Mouse (Mus musculus): ENCODE data around the gene Poc1a.

The Poc1a gene

DNA sequence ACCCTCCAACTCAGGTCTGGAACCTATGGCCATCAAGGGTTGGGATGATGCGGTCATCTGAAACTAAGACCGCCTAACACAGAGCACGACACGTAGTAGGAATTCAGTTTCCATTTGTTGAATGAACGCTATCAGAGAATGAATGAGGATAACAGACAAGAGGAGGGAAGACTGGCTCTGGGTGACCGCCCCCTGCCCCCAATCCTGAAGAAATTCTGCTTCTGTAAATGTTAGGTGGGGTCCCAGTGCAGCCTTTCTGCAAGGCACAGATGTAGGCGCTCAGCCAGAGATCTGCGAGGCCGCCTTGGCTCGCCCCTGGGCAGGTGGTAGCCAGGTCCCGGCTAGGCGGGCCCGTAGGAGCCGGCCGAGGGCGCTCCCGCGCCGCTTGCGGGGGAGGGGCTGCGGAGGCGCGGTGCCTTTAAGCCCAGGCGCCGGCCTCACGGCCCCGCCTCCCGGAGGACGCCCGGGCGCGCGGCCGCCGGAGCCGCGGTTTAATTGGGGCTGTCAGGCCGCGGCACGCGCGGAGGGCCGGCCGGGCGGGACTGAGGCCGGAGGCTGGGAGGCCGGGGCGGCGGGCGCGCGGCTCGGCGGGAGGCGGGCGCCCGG, 87.4 kb downstream of the Poc1a start, which contains the start of gene Dusp7:
Gene Dusp7, plus strand, starts transcription at position 521 of the 606 bp plus-strand sequence.
- no peak for DNase-seq (ENCODE audit: low read depth)

DNA sequence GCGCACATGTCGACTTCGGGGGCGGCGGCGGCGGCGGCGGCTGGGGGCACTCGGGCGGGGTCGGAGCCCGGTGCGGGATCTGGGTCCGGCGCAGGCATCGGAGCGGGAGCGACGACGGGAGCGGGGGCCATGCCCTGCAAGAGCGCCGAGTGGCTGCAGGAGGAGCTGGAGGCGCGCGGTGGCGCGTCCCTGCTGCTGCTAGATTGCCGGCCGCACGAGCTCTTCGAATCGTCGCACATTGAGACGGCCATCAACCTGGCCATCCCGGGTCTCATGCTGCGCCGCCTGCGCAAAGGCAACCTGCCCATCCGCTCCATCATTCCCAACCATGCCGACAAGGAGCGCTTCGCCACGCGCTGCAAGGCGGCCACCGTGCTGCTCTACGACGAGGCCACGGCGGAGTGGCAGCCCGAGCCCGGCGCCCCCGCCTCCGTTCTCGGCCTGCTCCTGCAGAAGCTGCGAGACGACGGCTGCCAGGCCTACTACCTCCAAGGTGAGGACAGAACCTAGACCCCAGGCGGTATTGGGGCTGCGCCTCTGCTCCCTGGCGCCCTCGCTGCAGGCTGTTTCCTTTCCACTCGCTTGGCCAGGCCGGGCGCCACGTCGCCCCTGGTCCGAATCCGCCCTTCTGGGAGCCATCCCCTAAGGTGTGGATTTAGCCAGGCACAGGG, 88.1 kb downstream of the Poc1a start:
- no peak for DNase-seq (ENCODE audit: low read depth)

- DNase-seq (ENCODE audit: low read depth): no peak
Observed at GRCm38 (mm10) chr9:106369801-106370485, 89.1 kb downstream of the Poc1a start.

DNA sequence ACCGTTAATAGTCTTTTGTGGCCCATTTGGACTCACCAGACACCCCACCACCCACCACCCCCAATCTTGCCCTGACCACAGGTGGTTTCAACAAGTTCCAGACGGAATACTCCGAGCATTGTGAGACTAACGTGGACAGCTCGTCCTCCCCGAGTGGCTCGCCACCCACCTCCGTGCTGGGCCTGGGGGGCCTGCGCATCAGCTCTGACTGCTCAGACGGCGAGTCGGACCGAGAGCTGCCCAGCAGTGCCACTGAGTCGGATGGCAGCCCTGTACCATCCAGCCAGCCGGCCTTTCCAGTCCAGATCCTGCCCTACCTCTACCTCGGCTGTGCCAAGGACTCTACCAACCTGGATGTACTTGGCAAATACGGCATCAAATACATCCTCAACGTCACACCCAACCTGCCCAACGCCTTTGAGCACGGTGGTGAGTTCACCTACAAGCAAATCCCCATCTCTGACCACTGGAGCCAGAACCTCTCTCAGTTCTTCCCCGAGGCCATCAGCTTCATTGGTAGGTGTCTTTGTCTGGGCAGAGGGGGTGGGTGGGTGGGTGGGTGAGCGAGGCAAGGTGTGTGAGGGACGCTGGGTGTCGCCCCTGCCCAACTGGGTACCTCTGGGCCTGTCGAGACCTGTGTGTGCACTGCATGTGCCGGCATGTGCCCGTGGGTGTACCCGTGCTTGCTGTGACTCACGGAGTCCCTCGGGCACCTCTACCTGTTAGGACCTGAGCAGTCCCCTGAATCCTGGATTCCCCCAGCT, 89.9 kb downstream of the Poc1a start:
- no peak for DNase-seq (ENCODE audit: low read depth)

DNA sequence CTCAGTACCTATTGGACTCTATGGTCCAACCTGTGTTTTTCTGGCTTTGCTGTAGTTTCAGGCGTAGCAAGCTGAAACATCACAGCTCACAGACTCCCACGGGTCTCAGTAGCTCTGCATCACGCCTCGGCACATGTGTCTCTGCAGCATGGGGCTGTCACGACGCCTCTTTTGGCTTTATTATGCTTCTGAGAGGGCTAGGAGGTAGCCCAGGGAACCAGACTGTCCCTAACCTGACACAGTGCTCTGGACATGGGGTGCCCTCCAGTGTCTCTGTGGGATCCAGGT, 90.5 kb downstream of the Poc1a start:
- DNase-seq (ENCODE audit: low read depth): no peak

DNA sequence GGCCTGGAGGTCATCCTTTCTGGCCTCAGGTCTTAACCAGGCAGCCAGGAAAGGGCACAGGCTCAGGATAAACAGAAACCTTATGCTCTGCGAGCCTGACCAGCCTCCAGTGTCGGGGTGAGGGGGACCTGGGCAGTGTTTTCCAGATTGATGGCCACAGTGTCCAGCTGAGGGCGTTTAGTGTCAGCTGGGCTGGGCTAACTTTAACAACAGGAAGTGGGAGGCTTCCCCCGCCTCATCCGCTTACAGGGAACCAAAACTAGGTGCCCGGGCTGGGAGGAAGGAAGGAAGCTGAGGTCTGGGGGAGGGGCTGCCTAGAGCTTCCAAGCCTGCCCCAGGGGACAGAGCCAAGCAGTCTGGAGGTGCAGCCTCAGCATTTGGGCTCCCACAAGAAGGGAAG, 90.9 kb downstream of the Poc1a start:
- no peak for DNase-seq (ENCODE audit: low read depth)

DNA sequence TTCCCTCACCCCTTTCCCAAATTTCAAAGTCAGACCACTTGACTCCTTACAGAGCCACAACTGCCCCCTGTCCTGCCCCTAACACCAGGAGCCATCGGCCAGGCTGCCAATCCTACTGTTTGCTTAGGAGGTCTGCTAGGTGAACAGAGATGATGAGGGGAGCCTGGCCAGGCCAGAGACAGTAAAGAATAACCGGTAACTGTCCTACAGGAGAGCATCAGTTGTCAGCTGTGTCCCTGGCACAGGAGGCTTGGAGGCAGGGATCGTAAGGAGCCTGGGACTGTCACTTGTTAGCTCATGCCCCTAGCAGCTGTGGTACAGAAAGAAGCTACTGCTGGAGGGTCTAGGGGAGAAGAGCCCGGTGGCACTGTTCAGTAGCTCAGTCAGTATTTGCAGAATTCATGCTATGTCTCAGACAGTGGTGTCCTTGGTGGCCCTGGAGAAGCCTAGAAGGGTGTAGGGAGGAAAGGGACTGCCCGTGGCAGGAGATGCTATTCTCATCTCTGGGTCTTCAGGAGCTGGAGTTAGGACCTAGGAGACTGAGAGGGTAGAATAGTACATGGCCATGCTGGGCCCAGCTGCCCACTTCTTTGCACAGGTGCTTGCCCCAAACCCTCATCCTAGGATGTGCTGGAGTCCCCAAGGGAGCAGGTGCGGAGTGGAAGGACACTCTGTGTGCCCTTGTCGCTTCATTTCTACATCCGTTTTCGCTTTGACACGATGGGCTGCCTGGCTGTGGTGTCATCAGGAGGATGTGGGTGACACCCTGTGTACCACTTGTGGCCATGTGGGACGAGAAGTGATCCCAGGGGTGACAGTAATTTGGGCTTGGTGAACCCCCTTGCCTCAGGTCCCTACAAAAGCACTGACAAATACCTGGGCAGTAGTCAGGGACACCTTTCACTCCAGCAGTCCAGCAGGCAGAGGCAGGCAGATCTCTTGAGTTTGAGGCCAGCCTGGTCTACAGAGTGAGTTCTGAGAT, 91.9 kb downstream of the Poc1a start:
- no peak for DNase-seq (ENCODE audit: low read depth)

GRCm38 (mm10) chr9:106373973-106374372, 93.1 kb downstream of the Poc1a start:
- DNase-seq (ENCODE audit: low read depth): no peak

DNA sequence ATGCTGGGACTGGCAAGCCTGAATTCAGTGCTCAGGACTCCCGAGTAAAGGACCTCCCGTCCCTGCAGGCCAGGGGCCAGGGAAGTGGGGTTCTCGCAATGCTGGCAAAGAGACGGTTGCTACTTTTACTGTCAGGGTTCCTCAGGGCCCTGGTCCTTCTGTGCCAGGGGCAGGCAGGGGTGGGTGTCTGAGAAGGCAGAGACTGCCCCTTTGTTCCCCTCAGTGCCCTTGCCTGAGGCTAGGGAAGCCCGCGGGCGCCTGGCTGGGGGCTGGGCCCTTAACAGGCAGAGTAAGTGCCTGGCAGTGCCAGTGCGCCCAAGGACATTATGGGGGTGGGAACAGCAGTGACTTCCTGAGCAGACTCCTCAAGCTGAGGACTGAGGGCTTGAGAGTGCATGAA, 96.4 kb downstream of the Poc1a start:
- no peak for DNase-seq (ENCODE audit: low read depth)

- no peak for DNase-seq (ENCODE audit: low read depth)
Observed at GRCm38 (mm10) chr9:106378045-106378444, 97.2 kb downstream of the Poc1a start.

- DNase-seq (ENCODE audit: low read depth): no peak
Observed at GRCm38 (mm10) chr9:106378753-106379152, 97.9 kb downstream of the Poc1a start.

DNA sequence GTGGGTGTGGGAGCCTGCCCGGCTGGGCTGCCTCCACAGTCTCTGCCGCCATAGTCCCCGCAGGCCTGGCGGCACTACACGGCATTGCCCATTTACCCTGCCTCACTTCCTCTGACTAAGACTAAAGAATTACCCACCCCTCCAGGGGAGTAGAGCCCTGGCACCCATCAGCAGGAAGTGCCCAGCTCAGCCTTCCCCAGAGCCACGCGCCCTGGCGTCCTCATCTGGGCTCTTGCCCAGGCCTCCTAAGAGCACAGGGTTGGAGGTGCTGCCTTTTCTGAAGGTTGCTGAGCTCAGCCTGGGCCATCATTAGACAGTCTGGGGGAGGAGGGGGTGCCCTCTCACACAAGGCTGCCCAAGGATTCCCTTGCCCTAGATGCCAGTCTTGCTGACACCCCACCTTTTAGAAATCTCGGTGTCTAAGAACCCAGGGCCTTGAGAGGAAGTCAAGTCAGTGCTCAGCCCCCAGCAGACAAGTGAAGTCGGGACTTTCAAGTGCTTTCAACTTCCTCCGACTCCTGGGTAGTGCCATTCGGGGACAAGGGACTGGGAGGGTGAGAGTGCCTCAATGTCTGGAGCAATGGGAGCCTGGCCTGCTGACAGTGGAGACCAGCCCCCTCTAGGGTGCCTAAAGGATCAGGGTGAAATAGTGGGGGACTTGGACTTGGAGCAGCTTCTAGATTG, 105.5 kb downstream of the Poc1a start:
- no peak for DNase-seq (ENCODE audit: low read depth)

- DNase-seq (ENCODE audit: low read depth): no peak
Observed at GRCm38 (mm10) chr9:106392828-106393527, 112.1 kb downstream of the Poc1a start.

DNA sequence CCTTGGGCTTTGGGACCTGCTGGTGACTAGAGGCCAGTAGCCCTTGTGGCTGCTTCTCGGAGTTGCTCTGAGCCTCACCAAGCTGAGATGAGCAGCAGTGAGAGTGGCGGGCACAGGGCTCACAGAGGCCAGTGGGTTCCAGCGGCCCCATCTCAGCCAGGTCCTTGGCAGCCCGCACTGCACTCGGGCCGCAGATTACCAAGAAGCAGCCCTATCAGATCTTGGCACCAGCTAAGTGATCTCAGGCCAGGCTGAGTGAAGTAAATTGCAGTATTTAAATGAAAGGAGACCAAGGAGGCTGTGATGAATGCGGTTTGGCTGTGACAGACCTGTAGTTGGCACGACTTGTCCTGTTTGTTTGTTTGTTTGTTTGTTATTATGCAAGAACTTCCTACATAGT, 112.7 kb downstream of the Poc1a start:
- no peak for DNase-seq (ENCODE audit: low read depth)

DNA sequence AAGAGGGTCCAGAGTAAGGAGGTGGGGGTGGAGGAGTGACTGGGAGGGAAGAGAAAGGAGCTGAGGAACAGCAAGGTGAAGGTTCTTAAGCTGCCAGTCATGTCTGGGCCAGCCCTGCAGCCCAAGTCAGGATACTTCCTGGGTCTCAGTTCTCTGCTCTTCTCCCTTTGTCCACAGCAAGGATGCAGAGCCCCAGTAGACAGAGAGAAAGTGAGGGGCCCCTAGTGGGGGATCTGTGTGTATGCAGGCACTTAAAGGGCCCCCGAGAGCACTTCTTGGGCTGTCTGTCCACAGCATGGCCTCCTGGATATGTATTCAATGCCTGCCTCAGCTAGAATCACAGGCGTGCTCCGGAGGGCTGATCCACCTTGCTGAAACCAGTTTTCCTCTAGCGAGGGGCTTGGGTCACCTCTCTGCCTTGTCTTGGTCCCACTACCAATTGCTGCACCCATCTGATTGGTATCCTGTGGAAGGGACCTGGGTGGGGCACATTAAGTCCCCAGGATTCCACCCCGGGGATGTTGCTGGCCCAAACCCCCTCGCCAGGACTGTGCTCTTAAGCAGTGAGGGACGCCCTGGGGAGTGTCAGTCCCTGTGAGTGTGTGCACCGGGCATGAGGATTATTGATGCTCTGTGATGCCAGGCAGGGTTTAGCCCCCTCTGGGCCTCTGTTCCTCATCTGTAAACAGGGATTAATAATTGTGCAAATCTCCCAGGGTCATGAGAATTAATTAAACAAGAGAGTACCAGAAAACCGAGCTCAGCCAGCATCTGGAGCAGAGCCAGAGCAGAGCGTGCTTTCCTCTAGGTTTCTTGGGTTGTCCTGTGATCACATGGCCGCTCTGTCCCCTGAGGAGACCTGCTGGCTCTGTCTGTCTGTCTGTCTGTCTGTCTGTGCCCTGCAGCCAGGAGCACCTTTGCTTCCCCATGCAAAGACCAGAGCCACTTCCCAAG, 114.1 kb downstream of the Poc1a start:
- DNase-seq (ENCODE audit: low read depth): no peak

DNA sequence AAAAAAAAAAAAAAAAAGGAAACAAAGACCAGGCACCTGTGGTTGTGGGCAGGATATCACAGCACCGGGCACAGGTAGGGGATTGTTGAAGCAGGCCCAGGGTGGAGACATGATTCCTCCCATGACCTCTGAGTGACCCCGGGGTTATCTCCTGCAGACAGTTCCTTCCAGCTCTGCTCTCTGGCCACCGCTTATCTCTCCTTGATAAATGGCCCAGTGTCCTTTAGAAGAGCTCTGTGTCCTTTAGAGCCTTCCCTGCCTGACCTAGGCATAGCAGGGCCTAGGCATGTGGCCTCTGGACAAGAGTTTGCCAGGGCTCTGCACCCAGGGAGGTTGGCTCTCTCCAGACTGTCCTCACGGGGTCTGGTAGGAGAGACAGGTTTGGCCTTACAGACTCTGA, 116.9 kb downstream of the Poc1a start:
- no peak for DNase-seq (ENCODE audit: low read depth)

GRCm38 (mm10) chr9:106398667-106399311, 117.9 kb downstream of the Poc1a start:
- no peak for DNase-seq (ENCODE audit: low read depth)

- no peak for DNase-seq (ENCODE audit: low read depth)
Observed at GRCm38 (mm10) chr9:106399808-106400207, 118.9 kb downstream of the Poc1a start.
